Mouse (Mus musculus) MEL (cell line): ENCODE data around the gene Sorcs2.

Source experiments
- CTCF ChIP-seq, 3 experiments: IDR thresholded peaks in 2 of 3; conservative IDR thresholded peaks in 1 of 3; 2 replicates each; pipeline ENCODE4 v1.5.1; 2011 to 2012; ENCODE audit warnings: low read length in 3 of 3, low read depth in 2 of 3, mild to moderate bottlenecking in 2 of 3, improper control_type of control experiment in 1 of 3, inconsistent platforms in 1 of 3, mixed read lengths in 1 of 3, moderate library complexity in 1 of 3; ENCODE audit not compliant: control insufficient read depth in 1 of 3, insufficient read depth in 1 of 3, poor library complexity in 1 of 3, severe bottlenecking in 1 of 3
- NELFE ChIP-seq: IDR thresholded peaks from 2 replicates; pipeline ENCODE4 v1.6.1; 2011; ENCODE audit warnings: low read depth, low read length, improper control_type of control experiment
- USF1 ChIP-seq: IDR thresholded peaks from 2 replicates; pipeline ENCODE4 v1.6.1; 2014; ENCODE audit warnings: low read depth, mild to moderate bottlenecking, inconsistent platforms, low read length, improper control_type of control experiment, moderate library complexity

GRCm38 (mm10) chr5:36252746-36253504 lies 145.0 kb downstream of the Sorcs2 start:
- TF ChIP-seq CTCF (IDR thresholded peaks at IDR 0.05 in 2 of 3, conservative IDR thresholded peaks at IDR 0.05 in 1 of 3; ENCODE audit: control insufficient read depth in 1 of 3, insufficient read depth in 1 of 3, low read depth in 2 of 3, low read length in 3 of 3, poor library complexity in 1 of 3, severe bottlenecking in 1 of 3) (no peak), USF1 (no peak), NELFE (no peak)
